Mouse (Mus musculus) small intestine, adult 2 months (tissue): Measurements from ENCODE around the gene Rapgef4.

Experiments used
- CTCF ChIP-seq: fragments of 200-500 bp; IDR thresholded peaks from 2 replicates; pipeline ENCODE4 v1.5.1; 2012; ENCODE audit warnings: low read depth, mild to moderate bottlenecking, control low read depth, inconsistent platforms, low read length, moderate library complexity, mixed read lengths; ENCODE audit not compliant: insufficient replicate concordance, insufficient read length; ENCODE audit errors: extremely low read depth
- POLR2A ChIP-seq: fragments of 200-500 bp; IDR thresholded peaks from 2 replicates; pipeline ENCODE4 v1.6.1; 2012; ENCODE audit warnings: low read depth, mild to moderate bottlenecking, control low read depth, inconsistent platforms, low read length, moderate library complexity

GRCm38 (mm10) chr2:72292573-72292972 is 311.5 kb downstream of the Rapgef4 start:
- TF ChIP-seq CTCF = no peak
- TF ChIP-seq POLR2A = no peak; the same call in 1 of the 2 replicates
